Mouse (Mus musculus): ENCODE results near the gene Tbx15.

DNA sequence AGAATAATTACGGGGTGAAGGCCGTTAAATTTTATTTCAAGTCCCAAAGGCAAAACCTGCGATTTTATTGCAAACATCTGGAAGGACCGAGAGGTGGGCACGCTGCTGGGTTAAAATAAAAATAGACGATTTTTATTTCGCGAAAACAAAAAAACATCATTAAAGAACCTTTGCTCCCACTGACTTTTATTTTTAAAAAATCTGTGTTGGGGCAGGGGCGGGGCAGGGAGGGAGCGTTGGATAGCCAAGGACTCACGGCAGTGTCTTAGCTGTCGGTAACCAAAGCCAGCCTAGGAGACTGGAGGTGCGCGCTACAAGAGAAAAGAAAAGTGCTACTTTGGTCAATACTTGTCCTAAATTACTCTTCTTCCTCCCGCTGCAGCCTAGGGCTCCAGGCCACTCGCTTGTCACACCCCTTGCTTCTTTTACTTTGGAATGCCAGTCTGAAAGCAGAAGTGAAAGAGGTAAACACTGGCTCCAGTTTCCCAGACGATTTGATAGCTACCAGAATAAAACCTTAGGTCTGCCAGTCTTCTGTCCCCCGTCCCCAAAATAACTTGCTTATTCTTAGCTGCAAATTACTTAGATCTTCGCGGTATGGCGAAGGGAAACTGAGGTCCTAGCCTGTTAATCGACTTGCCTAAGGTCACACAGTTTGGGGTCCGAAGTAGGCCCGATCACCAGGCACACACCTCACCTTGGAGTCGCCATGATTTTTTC lies 8.8 kb downstream of the Tbx15 start:
- TF ChIP-seq CTCF (IDR thresholded peaks at IDR 0.05; ENCODE audit: control insufficient read depth, insufficient read depth, insufficient read length) (no peak), CEBPB (IDR thresholded peaks at IDR 0.05; ENCODE audit: low read depth) (no peak), USF1 (IDR thresholded peaks at IDR 0.05; ENCODE audit: low read depth) (no peak), MAX (IDR thresholded peaks at IDR 0.05) (no peak)
